Mouse (Mus musculus) CD4-positive, CD25-positive, alpha-beta regulatory T cell, adult 2 months (primary cell): ENCODE measurements around the gene Bfsp1.

Experiments used
- DNase-seq: peaks from one replicate; pipeline ENCODE4 v3.0.0-alpha.2; 2012; ENCODE audit warnings: low read depth, low spot score

Gene Bfsp1

DNA sequence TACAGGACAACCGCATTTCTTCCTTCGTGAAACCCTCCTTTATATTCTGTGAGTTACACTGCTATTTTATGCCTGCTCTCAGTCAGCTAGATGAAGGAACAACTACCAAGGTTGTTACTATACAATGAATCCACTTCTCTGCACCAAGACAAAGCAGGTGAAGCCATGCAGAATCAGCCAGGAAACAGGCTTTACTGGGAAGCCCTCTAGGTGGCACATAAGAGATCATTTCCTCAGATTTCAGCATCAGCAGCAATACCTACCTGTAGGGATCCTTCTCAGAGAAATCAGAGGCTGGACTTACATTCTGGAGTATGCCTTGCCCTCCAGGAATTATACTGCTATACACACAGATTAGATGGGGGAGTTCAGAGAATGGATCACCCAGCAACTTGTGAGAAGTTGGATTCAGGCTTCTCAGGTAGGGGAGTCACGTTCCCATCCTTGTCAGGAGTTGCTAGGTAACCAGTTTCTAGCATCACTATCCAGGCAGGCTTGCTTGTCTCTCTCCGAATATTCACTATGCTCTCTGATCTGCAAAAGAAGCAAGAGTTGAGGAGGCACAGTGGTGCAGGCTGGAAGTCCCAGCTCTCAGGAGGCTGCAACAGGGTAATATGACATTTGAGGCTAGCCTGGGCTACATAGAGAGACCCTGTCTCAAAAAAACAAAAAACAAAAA lies 66.5 kb downstream of the Bfsp1 start:
- no peak for DNase-seq

- no peak for DNase-seq
Observed at GRCm38 (mm10) chr2:143795858-143796257, 67.1 kb downstream of the Bfsp1 start.

DNA sequence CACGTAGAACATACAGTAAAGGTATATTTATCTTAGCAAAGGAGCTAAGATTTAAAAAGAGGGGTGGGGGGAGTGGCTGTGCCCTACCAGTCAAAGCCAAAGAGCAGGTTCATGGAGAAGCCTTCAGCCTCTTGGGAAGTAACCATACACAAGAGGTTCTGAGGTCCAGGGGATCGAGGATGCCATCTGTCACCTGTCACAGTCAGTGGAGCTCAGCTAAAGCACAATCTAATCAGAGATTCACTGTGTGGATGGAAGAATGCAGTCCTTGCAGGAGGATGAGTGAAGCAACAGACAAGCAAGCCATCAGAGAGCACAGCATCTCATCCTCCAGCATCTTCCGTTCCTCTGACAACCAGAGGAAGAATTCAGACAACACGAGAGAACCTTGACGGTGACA lies 73.1 kb downstream of the Bfsp1 start:
- DNase-seq, result no peak

DNA sequence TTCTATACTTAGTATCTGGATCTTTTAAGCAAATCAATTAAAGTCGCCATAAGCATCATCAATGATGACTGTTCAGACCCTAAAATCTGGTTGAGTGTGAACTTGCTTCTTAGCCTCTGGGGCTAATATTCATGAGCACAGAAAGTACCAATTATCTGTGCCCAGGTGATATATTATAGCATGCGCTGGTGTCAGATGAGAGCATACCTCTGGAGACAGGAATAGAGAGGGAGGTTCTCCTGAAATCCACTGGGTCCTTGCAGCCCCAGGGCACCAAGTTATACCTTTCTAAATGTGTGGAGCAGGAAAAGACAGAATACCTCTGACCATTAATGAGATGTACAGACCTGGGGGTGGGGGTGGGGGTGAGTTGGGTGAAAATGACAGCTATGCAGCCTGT lies 82.7 kb downstream of the Bfsp1 start:
- no peak for DNase-seq
